Mouse (Mus musculus): ENCODE data around the gene Cd96.

Gene Cd96

GRCm38 (mm10) chr16:46036261-46036660 lies 83.8 kb downstream of the Cd96 start:
- no peak for DNase-seq (ENCODE audit: low spot score in 2 of 2)

GRCm38 (mm10) chr16:46033896-46034295 lies 86.2 kb downstream of the Cd96 start:
- no peak for DNase-seq (ENCODE audit: low spot score in 2 of 2)

DNA sequence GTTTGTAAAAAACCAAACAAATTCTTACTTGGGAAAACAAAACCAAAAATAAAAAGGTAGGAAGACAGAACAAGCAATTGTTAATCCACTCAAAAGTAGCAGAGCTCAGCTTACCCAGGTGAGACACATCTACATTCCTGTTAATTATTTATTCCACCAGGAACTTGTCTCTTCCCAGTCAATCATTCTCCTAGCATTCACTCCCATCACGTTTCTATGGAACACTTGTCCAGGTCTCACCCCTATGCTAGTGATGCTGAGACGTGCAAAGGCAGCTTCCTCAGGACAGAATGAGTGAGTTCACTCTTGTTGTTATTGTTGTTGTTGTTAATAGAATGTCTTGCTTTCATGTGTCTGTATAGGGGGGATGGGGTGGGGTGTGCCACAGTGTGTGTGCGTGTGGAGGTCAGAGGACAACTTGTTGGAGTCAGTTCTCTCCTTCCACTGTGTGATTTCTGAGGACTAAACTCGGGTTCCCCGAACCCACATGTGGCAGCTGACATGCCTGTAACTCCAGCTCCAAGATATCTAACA lies 97.0 kb downstream of the Cd96 start:
- DNase-seq (ENCODE audit: low spot score in 2 of 2), result no peak

DNA sequence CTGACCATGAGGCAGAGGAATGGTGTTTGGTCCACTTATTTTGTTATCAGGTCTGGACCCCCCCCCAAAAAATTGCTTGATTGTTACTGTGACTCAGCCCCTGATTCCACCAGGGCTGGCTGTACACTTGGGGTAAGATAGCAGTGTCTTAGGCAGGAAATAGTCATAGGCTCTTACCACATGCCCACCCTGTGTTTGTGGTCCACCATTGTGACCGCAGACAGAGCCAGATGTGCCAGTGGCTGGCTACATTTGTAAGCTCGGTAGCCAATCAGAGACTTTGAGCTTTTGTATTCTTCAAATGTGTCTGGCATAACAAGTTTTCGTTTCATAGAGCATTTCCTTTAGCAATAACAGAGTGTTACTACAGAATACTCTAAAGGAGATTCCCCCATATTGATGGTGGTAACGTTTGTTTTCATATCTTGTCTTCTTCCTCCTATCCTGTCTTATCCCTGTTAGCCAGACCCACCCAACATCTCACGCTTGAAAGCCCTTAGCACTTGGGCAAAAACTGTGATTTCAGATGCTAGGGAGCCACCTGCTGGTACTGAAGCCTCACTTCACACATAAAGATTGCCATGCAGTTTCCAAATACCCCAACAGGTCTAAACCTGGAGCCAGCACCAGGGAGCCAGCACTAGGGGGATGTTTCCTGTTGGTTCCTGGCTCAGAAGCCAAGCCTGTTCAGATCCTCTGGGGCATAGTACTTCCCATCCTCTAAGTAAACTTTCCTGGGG lies 97.7 kb downstream of the Cd96 start:
- DNase-seq (ENCODE audit: low spot score in 2 of 2), result no peak

DNA sequence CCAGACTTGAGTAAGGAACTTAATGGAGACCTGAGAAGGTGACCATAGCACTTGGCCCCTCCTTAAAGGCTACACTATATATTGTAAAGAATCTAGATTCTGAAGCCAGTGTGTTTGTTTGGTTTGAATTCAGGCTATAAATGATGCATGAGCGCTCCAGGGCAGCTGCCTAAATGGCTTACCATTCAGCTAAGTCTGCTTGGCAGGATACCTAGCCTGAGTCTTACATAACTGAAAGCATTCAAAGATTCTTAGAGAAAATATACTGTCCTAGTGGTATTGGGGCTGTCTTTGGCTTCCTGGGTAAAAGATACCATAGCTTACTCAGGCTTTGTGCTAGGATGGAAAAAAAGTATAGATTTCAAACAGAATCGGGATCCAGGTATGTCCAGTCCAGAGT lies 98.7 kb downstream of the Cd96 start:
- DNase-seq (ENCODE audit: low spot score in 2 of 2), result no peak

DNA sequence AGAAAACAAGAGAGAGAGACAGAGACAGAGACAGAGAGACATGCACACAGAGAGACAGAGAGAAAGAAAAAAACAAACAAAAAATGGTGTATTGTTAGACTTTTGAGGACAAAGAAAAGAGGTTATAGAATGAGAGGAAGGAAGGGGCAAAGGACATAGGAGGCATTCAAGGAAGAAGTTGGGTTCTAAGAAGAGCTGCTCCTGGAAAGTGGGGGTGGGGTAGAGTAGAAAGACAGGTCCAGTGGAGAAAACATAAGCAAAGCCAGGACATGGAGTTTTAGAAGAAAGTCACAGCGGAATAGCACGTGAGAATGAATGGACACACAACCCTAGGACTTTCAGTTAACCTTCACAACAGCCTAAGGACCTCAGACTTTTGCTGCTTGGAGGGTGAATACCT lies 99.7 kb downstream of the Cd96 start:
- DNase-seq (ENCODE audit: low spot score in 2 of 2), result no peak

DNA sequence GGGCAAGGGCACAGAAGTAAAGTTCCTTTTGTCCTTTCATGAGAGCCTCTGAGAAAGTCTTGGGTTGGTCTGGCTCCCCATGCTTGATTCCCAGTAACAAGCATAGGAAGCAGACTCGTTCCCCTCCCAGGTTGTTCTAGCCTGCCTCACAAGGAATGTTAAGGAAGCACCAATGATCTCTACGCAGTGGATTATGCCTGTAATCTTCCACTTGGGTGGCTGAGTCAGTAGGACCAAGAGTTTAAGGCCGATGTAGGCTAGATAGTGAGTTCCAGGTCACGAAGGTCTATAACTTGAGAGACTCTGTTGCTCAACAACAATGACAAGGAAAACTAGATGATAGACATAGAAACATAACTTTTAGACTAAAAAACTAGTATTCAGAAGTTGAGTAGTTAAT lies 100.3 kb downstream of the Cd96 start:
- DNase-seq (ENCODE audit: low spot score in 2 of 2), result no peak

GRCm38 (mm10) chr16:46019359-46019758 lies 100.7 kb downstream of the Cd96 start:
- no peak for DNase-seq (ENCODE audit: low spot score in 2 of 2)

GRCm38 (mm10) chr16:46011696-46012095 lies 108.4 kb downstream of the Cd96 start:
- no peak for DNase-seq (ENCODE audit: low spot score in 2 of 2)

- DNase-seq (ENCODE audit: low spot score in 2 of 2), result peak in 1 of 2 experiments; percentile 14
Measured at GRCm38 (mm10) chr16:46010906-46011220, 109.2 kb downstream of the Cd96 start.

GRCm38 (mm10) chr16:46010153-46010905 lies 109.7 kb downstream of the Cd96 start, which contains the start of gene Plcxd2:
Plcxd2 (minus strand) TSS chr16:46010218.
- DNase-seq (ENCODE audit: low spot score in 2 of 2), result peak; percentile 83 to 90

DNA sequence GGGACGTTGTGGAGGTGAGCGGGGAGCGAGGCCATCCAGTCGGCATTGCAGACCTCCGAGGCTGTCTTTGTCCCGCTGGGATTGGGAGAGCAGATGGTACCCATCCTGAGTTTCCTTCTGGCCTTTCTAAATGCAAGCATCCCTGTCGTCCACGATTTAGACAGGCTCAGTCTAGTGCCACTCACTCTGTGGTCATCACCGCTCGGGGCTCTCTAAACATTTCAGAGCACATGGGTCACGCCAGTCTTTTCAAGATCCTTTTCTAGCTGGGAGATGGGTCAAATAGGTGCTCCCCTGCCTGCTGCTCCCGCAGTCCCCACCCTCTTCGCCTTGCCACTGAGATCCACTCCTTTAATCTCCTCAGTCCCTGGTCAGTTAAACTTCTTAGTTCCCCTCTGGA lies 110.3 kb downstream of the Cd96 start:
- DNase-seq (ENCODE audit: low spot score in 2 of 2), result no peak

DNA sequence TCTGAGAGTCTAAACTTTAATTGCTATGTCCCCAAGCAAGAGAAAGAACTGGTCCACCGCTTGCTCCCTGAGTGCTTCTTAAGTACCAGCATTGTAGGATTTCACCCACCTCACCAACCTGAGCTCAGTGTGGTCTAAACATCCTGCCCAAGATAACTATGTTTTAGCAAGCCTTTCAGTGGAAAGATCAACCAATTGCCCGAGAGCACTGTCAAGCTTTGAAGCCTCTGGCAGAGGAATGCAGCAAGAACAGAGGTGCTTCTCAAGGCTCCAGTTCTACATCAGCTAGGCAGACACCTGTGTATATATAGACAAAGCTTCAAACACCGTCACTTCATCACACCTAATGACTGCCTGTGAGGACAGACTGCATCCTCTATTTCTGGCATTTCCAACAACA lies 111.3 kb downstream of the Cd96 start:
- DNase-seq (ENCODE audit: low spot score in 2 of 2), result no peak

DNA sequence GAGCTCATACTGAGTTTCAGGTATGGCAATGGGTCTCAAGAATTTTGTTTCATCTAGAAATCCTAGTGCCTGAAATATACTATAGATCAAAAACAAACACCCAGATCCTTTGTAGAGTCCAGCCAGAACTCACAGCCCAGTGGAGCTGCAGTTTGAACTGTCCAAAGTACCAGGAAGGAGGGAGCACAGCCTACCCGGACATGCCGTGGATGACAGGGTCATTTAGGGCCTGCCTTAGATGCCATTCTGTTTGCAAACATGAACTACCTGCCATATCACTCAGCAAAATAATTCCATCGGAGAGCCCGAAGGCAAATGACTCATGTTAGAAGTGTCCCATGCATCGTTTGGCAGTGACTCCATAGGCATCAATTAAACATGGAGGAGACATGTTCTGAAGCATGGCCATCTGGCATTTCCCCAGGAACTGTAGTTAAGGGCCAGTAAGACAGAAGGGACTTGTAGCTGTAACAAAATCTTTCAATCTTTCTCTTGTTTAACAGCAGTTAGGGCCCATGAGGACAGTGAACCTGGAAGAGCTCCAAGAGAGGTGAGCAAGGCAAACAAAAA lies 111.9 kb downstream of the Cd96 start:
- no peak for DNase-seq (ENCODE audit: low spot score in 2 of 2)

DNA sequence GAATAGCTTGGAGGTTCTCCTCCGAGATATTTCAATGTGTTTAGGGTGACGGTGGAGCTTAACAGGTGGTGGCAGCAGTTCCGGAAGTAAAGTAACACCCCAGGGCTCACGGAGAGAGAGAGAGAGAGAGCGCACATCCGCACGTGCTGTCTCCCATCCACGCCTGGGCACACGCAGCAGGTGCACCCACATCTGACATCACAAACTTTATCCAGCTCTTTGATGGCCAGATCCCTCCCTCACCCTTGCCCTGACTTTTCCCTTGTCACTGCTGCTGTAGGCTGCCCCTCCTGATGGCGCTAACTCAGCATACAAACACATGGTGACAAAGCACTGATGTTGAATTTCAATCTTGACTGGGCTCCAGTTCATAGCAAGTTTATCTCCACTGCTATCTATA lies 113.8 kb downstream of the Cd96 start:
- DNase-seq (ENCODE audit: low spot score in 2 of 2), result no peak

GRCm38 (mm10) chr16:46001550-46002166 lies 118.4 kb downstream of the Cd96 start:
- DNase-seq (ENCODE audit: low spot score in 2 of 2), result no peak

DNA sequence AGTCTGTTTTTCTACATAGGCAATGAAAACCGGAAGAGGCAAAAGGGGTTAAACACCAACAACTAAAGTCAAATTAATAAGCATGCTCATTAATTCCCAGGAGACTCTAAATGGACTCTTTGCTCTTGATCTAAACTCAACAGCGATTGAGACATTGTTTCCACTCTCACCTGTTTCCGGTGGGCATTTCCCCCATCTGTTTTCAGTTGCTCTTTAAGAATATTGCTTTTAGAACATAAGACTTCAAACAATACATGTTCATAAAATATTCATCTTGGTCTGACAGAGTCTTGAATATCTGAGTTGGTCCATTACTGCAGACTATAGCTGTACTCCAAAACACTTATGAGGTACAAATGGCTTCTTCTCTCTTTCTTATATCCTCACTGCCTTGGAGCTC lies 119.1 kb downstream of the Cd96 start:
- no peak for DNase-seq (ENCODE audit: low spot score in 2 of 2)

DNA sequence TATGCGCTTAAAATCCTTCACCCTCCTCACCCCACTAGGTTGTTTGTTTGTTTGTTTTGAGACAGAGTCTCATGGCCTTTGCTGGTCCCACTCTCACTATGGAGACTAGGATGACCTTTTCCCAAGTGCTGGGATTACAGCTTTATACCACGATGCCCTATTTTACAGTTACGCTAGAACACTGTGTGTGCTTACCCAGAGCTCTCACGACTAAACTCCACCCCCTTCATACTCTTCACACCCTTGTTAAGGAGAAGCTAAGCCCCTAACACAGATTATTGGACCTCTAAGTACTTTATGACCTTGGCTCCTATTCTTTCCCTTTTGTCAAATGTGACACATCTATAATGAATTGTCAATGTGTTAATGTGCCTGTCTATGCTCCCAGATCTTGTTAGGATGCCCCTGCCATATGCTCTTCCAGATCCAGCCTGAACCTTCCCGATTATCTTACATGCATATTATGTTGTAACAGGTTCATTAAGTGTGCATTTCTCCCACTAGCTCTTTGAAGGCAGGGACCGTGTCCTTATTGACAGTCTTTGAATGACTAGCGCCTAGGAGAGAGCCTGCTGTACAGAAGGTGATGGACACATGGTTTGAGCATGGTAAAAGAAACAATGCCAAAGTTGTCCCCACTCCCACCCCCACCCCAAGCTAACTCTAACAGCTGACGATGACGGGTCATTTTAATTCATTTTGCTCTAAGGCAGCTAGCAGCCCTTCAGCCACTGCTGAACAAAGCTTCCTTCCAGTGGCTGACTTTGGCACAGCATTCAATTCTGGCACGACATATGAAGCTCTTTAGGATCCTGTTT lies 120.5 kb downstream of the Cd96 start:
- DNase-seq (ENCODE audit: low spot score in 2 of 2), result no peak

- no peak for DNase-seq (ENCODE audit: low spot score in 2 of 2)
Measured at GRCm38 (mm10) chr16:45998231-45998630, 121.8 kb downstream of the Cd96 start.

DNA sequence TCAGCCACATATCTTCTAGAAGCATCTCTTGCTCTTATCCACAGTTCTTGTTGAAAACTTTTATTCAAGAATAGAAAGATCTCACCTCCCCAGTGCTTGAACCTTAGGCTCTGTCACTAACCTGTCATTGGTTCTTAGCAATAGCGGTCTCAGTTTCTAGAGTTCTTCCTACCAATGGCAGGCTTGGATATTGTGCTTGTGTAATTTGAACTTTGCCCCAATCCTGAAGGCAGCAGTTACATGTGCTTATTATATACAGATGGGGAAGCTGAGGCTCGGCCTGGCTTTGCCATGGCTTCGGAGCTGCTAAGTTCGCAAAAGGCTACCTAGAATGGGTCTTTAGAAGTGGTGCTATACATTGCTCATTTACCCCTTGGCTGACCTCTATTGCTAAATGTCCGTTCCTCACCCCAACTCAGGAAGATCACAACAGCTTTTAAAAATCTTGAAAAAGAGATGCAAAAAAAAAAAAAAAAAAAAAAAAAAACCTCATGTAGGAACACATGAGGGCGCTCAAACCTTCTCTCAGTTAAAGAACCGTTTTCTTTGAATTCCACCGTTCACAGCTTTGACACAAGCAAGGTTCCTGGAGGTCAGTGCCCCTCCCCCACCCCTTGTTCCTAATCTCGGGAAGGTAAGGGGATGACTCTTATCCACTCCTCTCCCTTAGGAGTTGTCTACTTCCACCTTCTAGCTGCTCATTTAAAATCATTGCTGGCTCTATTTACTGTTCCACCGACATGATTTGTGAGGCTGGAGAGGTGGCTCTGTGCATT lies 129.0 kb downstream of the Cd96 start:
- DNase-seq (ENCODE audit: low spot score in 2 of 2), result no peak

GRCm38 (mm10) chr16:45986236-45986635 lies 133.8 kb downstream of the Cd96 start:
- no peak for DNase-seq (ENCODE audit: low spot score in 2 of 2)

Data from spleen, postnatal 4 days (tissue).